Mouse (Mus musculus): ENCODE data around the gene Fdxr.

- TF ChIP-seq CTCF (IDR thresholded peaks at IDR 0.05; ENCODE audit: borderline replicate concordance, insufficient read depth, low read depth, low read length) (no peak), POLR2A (IDR thresholded peaks at IDR 0.05; ENCODE audit: borderline replicate concordance, insufficient read depth, low read length) (no peak)
Measured at GRCm38 (mm10) chr11:115236570-115236969, 40.3 kb downstream of the Fdxr start.
